22 mouse cellular contexts compared by ENCODE assay signal in the genomic region with DNA sequence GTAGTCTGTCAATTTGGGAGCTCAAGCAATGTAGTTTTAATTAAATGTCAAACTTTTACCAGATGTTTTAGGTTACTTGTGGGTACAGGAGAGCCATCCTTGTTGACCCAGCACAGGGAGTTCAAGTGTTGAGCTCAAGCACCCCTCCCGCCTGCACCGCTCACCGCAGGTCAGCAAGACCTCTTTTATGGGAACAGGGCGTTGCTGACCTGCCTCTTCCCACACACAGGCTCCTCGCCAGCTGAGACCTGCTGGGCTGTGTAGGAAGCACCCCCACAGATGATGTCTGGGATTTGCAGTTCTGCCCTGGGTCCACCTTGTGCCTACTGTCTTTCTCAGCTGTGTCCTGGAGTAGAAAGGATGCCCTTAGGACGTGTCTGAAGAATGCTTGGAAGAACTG. TPM values are rescaled to one million over a fixed set of nuclear protein-coding genes. Genes with fewer than 3 reads are reported as not detected.
DNase-seq lines count a peak whose midpoint lies in the region; ATAC-seq and TF ChIP-seq lines count a peak whose summit lies in the region.
"Had no signal": no experiment of that assay in that cellular context is flagged by ENCODE, and none has a peak within 500 bp of the region (broad histone marks: within the 10 kb centered on the region; RNA-seq: fewer than 3 reads in every experiment).

No protein-coding gene starts in this region.

- peaks cover 39% of the 10 kb centered on the region for H3K36me3 ChIP-seq in limb, embryonic 10.5 days
- H3K36me3 ChIP-seq in hindbrain, embryonic 11.5 days (ENCODE audit: control insufficient read depth, insufficient read depth, low read length), result no peaks in the 10 kb centered on the region

- TF ChIP-seq CTCF in layer of hippocampus, adult 2 months (conservative IDR thresholded peaks at IDR 0.05), result no peak

- H3K4me3 ChIP-seq in layer of hippocampus, adult 2 months, result no peak overlapping the region
- H3K4me3 ChIP-seq in limb, embryonic 10.5 days, result no peak overlapping the region
- H3K4me3 ChIP-seq in hindbrain, embryonic 11.5 days (ENCODE audit: low read depth, low read length), result no peak overlapping the region
- H3K4me3 ChIP-seq: embryonic facial prominence, embryonic 15.5 days; erythroblast, embryonic 14.5 days; forebrain, embryonic 10.5 days; heart, embryonic 10.5 days had no signal

- H3K27me3 ChIP-seq in limb, embryonic 10.5 days (ENCODE audit: low read depth, poor library complexity, severe bottlenecking), result peaks cover 5% of the 10 kb centered on the region; the same call in 1 of the 2 replicates
- no peaks in the 10 kb centered on the region for H3K27me3 ChIP-seq in hindbrain, embryonic 11.5 days (ENCODE audit: control insufficient read depth, insufficient read depth, low read length)
- H3K27me3 ChIP-seq: embryonic facial prominence, embryonic 15.5 days had no signal

- H3K27ac ChIP-seq in layer of hippocampus, adult 2 months, result 0 out of 2 replicates have a peak overlapping the region, but pooled peaks have one; percentile 88
- no peak overlapping the region for H3K27ac ChIP-seq in limb, embryonic 10.5 days
- H3K27ac ChIP-seq in hindbrain, embryonic 11.5 days (ENCODE audit: low read depth, low read length), result no peak overlapping the region
- H3K27ac ChIP-seq: embryonic facial prominence, embryonic 15.5 days; forebrain, embryonic 10.5 days; heart, embryonic 10.5 days had no signal

- no peak overlapping the region for H3K4me2 ChIP-seq in hindbrain, embryonic 11.5 days (replicated peaks; ENCODE audit: low read depth, low read length)
- H3K4me2 ChIP-seq: embryonic facial prominence, embryonic 15.5 days had no signal

- peaks cover 19% of the 10 kb centered on the region for H3K4me1 ChIP-seq in limb, embryonic 10.5 days
- no peaks in the 10 kb centered on the region for H3K4me1 ChIP-seq in hindbrain, embryonic 11.5 days (replicated peaks; ENCODE audit: control insufficient read depth, insufficient read depth, low read length)

- no peak for DNase-seq in layer of hippocampus, adult 2 months (ENCODE audit: low spot score in 2 of 2)
- DNase-seq in layer of hippocampus, adult 9-11 months, result no peak
- peak; percentile 82 for DNase-seq in ovary, postnatal 36 days (ENCODE audit: low spot score)
- no peak for DNase-seq in ovary, postnatal 14 days (ENCODE audit: low spot score)
- DNase-seq in lung, postnatal 36 days, result peak; percentile 66
- DNase-seq in limb, embryonic 10.5 days (ENCODE audit: low spot score), result no peak
- no peak for DNase-seq in hindbrain, embryonic 11.5 days (ENCODE audit: low spot score)
- DNase-seq: adrenal gland, postnatal 10 days; cerebellum, adult 11 months; cerebellum, adult 8-10 months; cerebellum, postnatal 14 days; embryo, embryonic 11 days; gastrocnemius, postnatal 10 days; heart, adult 18-20 months; heart, postnatal 10 days; heart, postnatal 4 days had no signal

- WGBS in limb, embryonic 10.5 days, result 64% methylated on average over 6 of the region's 6 CpGs
- 76% methylated on average over 6 of the region's 6 CpGs for WGBS in hindbrain, embryonic 11.5 days

- no peaks in the 10 kb centered on the region for H3K9me3 ChIP-seq in limb, embryonic 10.5 days (replicated peaks)
- H3K9me3 ChIP-seq in hindbrain, embryonic 11.5 days (ENCODE audit: control insufficient read depth, low read length), result no peaks in the 10 kb centered on the region
- H3K9me3 ChIP-seq: embryonic facial prominence, embryonic 15.5 days; forebrain, embryonic 10.5 days; heart, embryonic 10.5 days had no signal

- H3K9ac ChIP-seq in hindbrain, embryonic 11.5 days (ENCODE audit: low read depth, low read length), result no peak overlapping the region
- H3K9ac ChIP-seq: embryonic facial prominence, embryonic 15.5 days had no signal

- no peak for ATAC-seq in hindbrain, embryonic 11.5 days (ENCODE audit: low FRiP score)
- ATAC-seq: forebrain, embryonic 16.5 days had no signal

RNA-seq across cellular contexts. Expression of a gene that starts 8.0 kb away (rescaled TPM):
- total RNA-seq in layer of hippocampus, adult 2 months (2021), result 10 to 100 TPM; 55.7 to 61.0 TPM
- polyA plus RNA-seq in limb, embryonic 10.5 days (2016; fragmentation: Nextera tagmentation; extraction: Ambion mirVana), result 1.0 and 1.1 TPM in 2 replicates
- polyA plus RNA-seq in hindbrain, embryonic 11.5 days (2014; fragmentation: Nextera tagmentation; extraction: Ambion mirVana), result 1.2 and 1.5 TPM in 2 replicates
- total RNA-seq: MEL had no signal
- polyA plus RNA-seq: erythroblast, embryonic 14.5 days had no signal

RNA-seq across cellular contexts. Expression of a gene that starts 8.7 kb away (rescaled TPM):
- 10 to 100 TPM; 36.8 to 40.5 TPM for total RNA-seq in layer of hippocampus, adult 2 months (2021)
- polyA plus RNA-seq in limb, embryonic 10.5 days (2016; fragmentation: Nextera tagmentation; extraction: Ambion mirVana), result 50.1 and 55.7 TPM in 2 replicates
- polyA plus RNA-seq in hindbrain, embryonic 11.5 days (2014; fragmentation: Nextera tagmentation; extraction: Ambion mirVana), result 40.1 and 44.9 TPM in 2 replicates

Comparison
In these comparisons a context has a peak if more than half of its experiments do, and no peak if none do; other contexts are left out.
1. DNase-seq: peak in ovary, postnatal 36 days (single experiment) and lung, postnatal 36 days (single experiment); none in layer of hippocampus, adult 2 months (0 of 2), layer of hippocampus, adult 9-11 months (single experiment), ovary, postnatal 14 days (single experiment), limb, embryonic 10.5 days (single experiment) and hindbrain, embryonic 11.5 days (single experiment).